Mouse (Mus musculus) G1E (cell line): Measurements from ENCODE around the gene Metap1d.

Source experiments
- CTCF ChIP-seq: IDR thresholded peaks from 2 replicates; pipeline ENCODE4 v1.5.1; 2012; ENCODE audit warnings: low read depth, low read length, inconsistent platforms, mixed read lengths
- GATA1 ChIP-seq: IDR thresholded peaks from 2 replicates; pipeline ENCODE4 v1.6.1; 2012; ENCODE audit warnings: borderline replicate concordance, low read length, inconsistent platforms, mixed read lengths
- POLR2AphosphoS5 ChIP-seq: IDR thresholded peaks from 2 replicates; pipeline ENCODE4 v1.6.1; 2012; ENCODE audit warnings: low read depth, low read length, inconsistent platforms; ENCODE audit not compliant: insufficient replicate concordance

- TF ChIP-seq GATA1 = no peak
- TF ChIP-seq CTCF = no peak
- TF ChIP-seq POLR2AphosphoS5 = no peak
Observed at GRCm38 (mm10) chr2:71479917-71480316, 26.8 kb downstream of the Metap1d start.
